Mouse (Mus musculus) limb, embryonic 12.5 days (tissue): ENCODE results near the gene Col1a1. TPM values are rescaled to one million over a fixed set of nuclear protein-coding genes. Genes with fewer than 3 reads are reported as not detected.

Experiments
- ATAC-seq: fragments of 200-750 bp; cut with Nextera tagmentation; 2 replicates; pipeline ENCODE4 v1.8.0; 2017; ENCODE audit warnings: low read depth, moderate TSS enrichment; ENCODE audit not compliant: insufficient number of reproducible peaks, insufficient read depth, low FRiP score, low TSS enrichment
- H3K27ac ChIP-seq: fragments of 300-500 bp; sonication (generic); 2 replicates; pipeline ENCODE4 v1.5.1; 2016; ENCODE audit warnings: mild to moderate bottlenecking, moderate library complexity
- H3K27me3 ChIP-seq: fragments of 300-500 bp; sonication (generic); 2 replicates; pipeline ENCODE4 v1.6.1; 2016; ENCODE audit warnings: mild to moderate bottlenecking, moderate library complexity
- H3K36me3 ChIP-seq: fragments of 300-500 bp; sonication (generic); 2 replicates; pipeline ENCODE4 v1.6.1; 2016; ENCODE audit warnings: mild to moderate bottlenecking, moderate library complexity
- H3K4me1 ChIP-seq: fragments of 300-500 bp; sonication (generic); replicated peaks from 2 replicates; pipeline ENCODE4 v1.6.1; 2016
- H3K4me2 ChIP-seq: fragments of 300-500 bp; sonication (generic); 2 replicates; pipeline ENCODE4 v1.6.1; 2016; ENCODE audit warnings: mild to moderate bottlenecking, moderate library complexity
- H3K4me3 ChIP-seq: fragments of 300-500 bp; sonication (generic); replicated peaks from 2 replicates; pipeline ENCODE4 v1.5.1; 2016; ENCODE audit warnings: mild to moderate bottlenecking
- H3K9ac ChIP-seq: fragments of 300-500 bp; sonication (generic); replicated peaks from 2 replicates; pipeline ENCODE4 v1.6.1; 2016; ENCODE audit warnings: mild to moderate bottlenecking, moderate library complexity
- H3K9me3 ChIP-seq: fragments of 300-500 bp; sonication (generic); 2 replicates; pipeline ENCODE4 v1.6.1; 2016; ENCODE audit warnings: mild to moderate bottlenecking, moderate library complexity
- WGBS: fragments of 180-500 bp; shearing (Covaris S2); methylation state at CpG from one replicate; pipeline ENCODE4 v1.1.7; 2016; 5-methylcytosine and 5-hydroxymethylcytosine counted together
- polyA plus RNA-seq: library from polyadenylated mRNA; unstranded; fragments of >200 nt; fragmentation: Nextera tagmentation; extraction: Ambion mirVana; gene quantifications from 2 replicates; pipeline ENCODE4 v1.2.1, GENCODE M21; 2016

Col1a1 gene
- polyA plus RNA-seq, 1 experiment from 2014 or later, result 290 TPM

- peak overlapping the region; percentile 82 for H3K4me2 ChIP-seq
- H3K27ac ChIP-seq, result peak overlapping the region; percentile 41; the same call in 1 of the 2 replicates
- peak overlapping the region; percentile 54 for H3K9ac ChIP-seq
- peak overlapping the region; percentile 54 for H3K4me3 ChIP-seq
- 7% methylated on average over 15 of the region's 15 CpGs for WGBS
- no peak for ATAC-seq
- H3K4me1 ChIP-seq, result peaks cover 47% of the 10 kb centered on the region
- H3K9me3 ChIP-seq, result no peaks in the 10 kb centered on the region
- peaks cover 13% of the 10 kb centered on the region; the same call in 1 of the 2 replicates for H3K27me3 ChIP-seq
- peaks cover 40% of the 10 kb centered on the region for H3K36me3 ChIP-seq
Observed at GRCm38 (mm10) chr11:94937787-94938186, 1.8 kb downstream of the Col1a1 start.

- Histone ChIP-seq H3K36me3 (peaks cover 45% of the 10 kb centered on the region), H3K9me3 (no peaks in the 10 kb centered on the region), H3K27ac (no peak overlapping the region), H3K27me3 (peaks cover 13% of the 10 kb centered on the region; the same call in 1 of the 2 replicates), H3K9ac (peak overlapping the region; percentile 54; the same call in 1 of the 2 replicates), H3K4me1 (peaks cover 42% of the 10 kb centered on the region), H3K4me2 (peak overlapping the region; percentile 82), H3K4me3 (peak overlapping the region; percentile 54)
- ATAC-seq, result no peak
- WGBS, result 31% methylated on average over 9 of the region's 9 CpGs
Observed at GRCm38 (mm10) chr11:94938296-94938695, 2.3 kb downstream of the Col1a1 start.

GRCm38 (mm10) chr11:94939280-94939679 is 3.3 kb downstream of the Col1a1 start:
- H3K9me3 ChIP-seq, result no peaks in the 10 kb centered on the region
- H3K27me3 ChIP-seq, result peaks cover 9% of the 10 kb centered on the region; the same call in 1 of the 2 replicates
- H3K9ac ChIP-seq, result no peak overlapping the region
- 13% methylated on average over 4 of the region's 4 CpGs for WGBS
- H3K4me2 ChIP-seq, result peak overlapping the region; percentile 82
- H3K27ac ChIP-seq, result no peak overlapping the region
- H3K4me1 ChIP-seq, result peaks cover 32% of the 10 kb centered on the region
- no peak for ATAC-seq
- H3K4me3 ChIP-seq, result no peak overlapping the region
- peaks cover 55% of the 10 kb centered on the region for H3K36me3 ChIP-seq

- Histone ChIP-seq H3K9me3 (no peaks in the 10 kb centered on the region), H3K9ac (0 out of 2 replicates have a peak overlapping the region, but pooled peaks have one; percentile 14), H3K36me3 (peaks cover 73% of the 10 kb centered on the region), H3K4me2 (no peak overlapping the region), H3K4me1 (peaks cover 14% of the 10 kb centered on the region), H3K27ac (no peak overlapping the region), H3K4me3 (no peak overlapping the region), H3K27me3 (peaks cover 4% of the 10 kb centered on the region; the same call in 1 of the 2 replicates)
- no peak for ATAC-seq
- 45% methylated on average over 9 of the region's 9 CpGs for WGBS
Observed at GRCm38 (mm10) chr11:94941121-94941520, 5.1 kb downstream of the Col1a1 start.

- Histone ChIP-seq H3K4me3 (no peak overlapping the region), H3K9ac (no peak overlapping the region), H3K36me3 (peaks cover 80% of the 10 kb centered on the region), H3K27ac (no peak overlapping the region), H3K27me3 (peaks cover 4% of the 10 kb centered on the region; the same call in 1 of the 2 replicates), H3K4me1 (peaks cover 10% of the 10 kb centered on the region), H3K4me2 (no peak overlapping the region), H3K9me3 (no peaks in the 10 kb centered on the region)
- 79% methylated on average over 8 of the region's 8 CpGs for WGBS
- ATAC-seq, result no peak
Observed at GRCm38 (mm10) chr11:94941776-94942175, 5.8 kb downstream of the Col1a1 start.

- H3K27ac ChIP-seq, result no peak overlapping the region
Observed at GRCm38 (mm10) chr11:94942282-94943023, 6.4 kb downstream of the Col1a1 start.

GRCm38 (mm10) chr11:94943054-94943453 is 7.0 kb downstream of the Col1a1 start:
- no peak for ATAC-seq
- Histone ChIP-seq H3K36me3 (peaks cover 92% of the 10 kb centered on the region), H3K4me2 (no peak overlapping the region), H3K27me3 (peaks cover 4% of the 10 kb centered on the region; the same call in 1 of the 2 replicates), H3K9ac (no peak overlapping the region), H3K4me1 (peaks cover 5% of the 10 kb centered on the region), H3K4me3 (no peak overlapping the region), H3K9me3 (no peaks in the 10 kb centered on the region), H3K27ac (no peak overlapping the region)
- 84% methylated on average over 15 of the region's 15 CpGs for WGBS

More at GRCm38 (mm10) chr11:94942282-94943023, 6.4 kb downstream of the Col1a1 start:
- ATAC-seq, result no peak
- H3K9ac ChIP-seq, result no peak overlapping the region
- peaks cover 10% of the 10 kb centered on the region for H3K4me1 ChIP-seq
- WGBS, result 47% methylated on average over 12 of the region's 13 CpGs
- peaks cover 86% of the 10 kb centered on the region for H3K36me3 ChIP-seq
- no peak overlapping the region for H3K4me2 ChIP-seq
- peaks cover 4% of the 10 kb centered on the region; the same call in 1 of the 2 replicates for H3K27me3 ChIP-seq
- no peaks in the 10 kb centered on the region for H3K9me3 ChIP-seq
- no peak overlapping the region for H3K4me3 ChIP-seq

GRCm38 (mm10) chr11:94944295-94944694 is 8.3 kb downstream of the Col1a1 start:
- H3K4me3 ChIP-seq, result no peak overlapping the region
- H3K4me2 ChIP-seq, result no peak overlapping the region
- no peak overlapping the region for H3K9ac ChIP-seq
- ATAC-seq, result no peak
- WGBS, result 26% methylated on average over 8 of the region's 8 CpGs
- no peaks in the 10 kb centered on the region for H3K9me3 ChIP-seq
- H3K4me1 ChIP-seq, result no peaks in the 10 kb centered on the region
- H3K36me3 ChIP-seq, result peaks cover 100% of the 10 kb centered on the region
- no peak overlapping the region for H3K27ac ChIP-seq
- no peaks in the 10 kb centered on the region for H3K27me3 ChIP-seq

GRCm38 (mm10) chr11:94945236-94945635 is 9.2 kb downstream of the Col1a1 start:
- no peaks in the 10 kb centered on the region for H3K27me3 ChIP-seq
- peaks cover 100% of the 10 kb centered on the region for H3K36me3 ChIP-seq
- no peak overlapping the region for H3K4me3 ChIP-seq
- no peak overlapping the region for H3K4me2 ChIP-seq
- ATAC-seq, result no peak
- WGBS, result 89% methylated on average over 12 of the region's 12 CpGs
- no peaks in the 10 kb centered on the region for H3K9me3 ChIP-seq
- no peak overlapping the region for H3K27ac ChIP-seq
- H3K9ac ChIP-seq, result no peak overlapping the region
- H3K4me1 ChIP-seq, result no peaks in the 10 kb centered on the region

GRCm38 (mm10) chr11:94952169-94952568 is 16.1 kb downstream of the Col1a1 start:
- 24% methylated on average over 6 of the region's 6 CpGs for WGBS

GRCm38 (mm10) chr11:94955103-94955502 is 19.1 kb downstream of the Col1a1 start:
- Histone ChIP-seq H3K4me3 (0 out of 2 replicates have a peak overlapping the region, but pooled peaks have one; percentile 15), H3K36me3 (peaks cover 19% of the 10 kb centered on the region), H3K4me1 (peaks cover 11% of the 10 kb centered on the region), H3K27ac (0 out of 2 replicates have a peak overlapping the region, but pooled peaks have one; percentile 25), H3K4me2 (peak overlapping the region; percentile 32), H3K9ac (no peak overlapping the region), H3K9me3 (no peaks in the 10 kb centered on the region), H3K27me3 (no peaks in the 10 kb centered on the region)
- 76% methylated on average over 9 of the region's 9 CpGs for WGBS
- ATAC-seq, result no peak

More at GRCm38 (mm10) chr11:94952169-94952568, 16.1 kb downstream of the Col1a1 start:
- peaks cover 49% of the 10 kb centered on the region for H3K36me3 ChIP-seq
- H3K27ac ChIP-seq, result 0 out of 2 replicates have a peak overlapping the region, but pooled peaks have one; percentile 35
- no peak overlapping the region for H3K4me2 ChIP-seq
- no peak for ATAC-seq
- H3K4me3 ChIP-seq, result no peak overlapping the region
- peaks cover 4% of the 10 kb centered on the region; the same call in 1 of the 2 replicates for H3K4me1 ChIP-seq
- no peaks in the 10 kb centered on the region for H3K9me3 ChIP-seq
- H3K27me3 ChIP-seq, result no peaks in the 10 kb centered on the region
- H3K9ac ChIP-seq, result no peak overlapping the region
